Mouse (Mus musculus) G1E-ER4 (cell line): ENCODE results near the gene Pgk1. TPM values are rescaled to one million over a fixed set of nuclear protein-coding genes. Genes with fewer than 3 reads are reported as not detected.
A peak's percentile ranks its signal among the peaks of the same experiment; 100 is the strongest.

Experiments
- GATA1 ChIP-seq: IDR thresholded peaks from one replicate; pipeline ENCODE4 v1.8.0; 2012; ENCODE audit warnings: low read length, inconsistent platforms
- polyA plus RNA-seq: library from polyadenylated mRNA; stranded (reverse); fragments of >175 nt; gene quantifications from 2 replicates; pipeline ENCODE4 v1.2.3, GENCODE M21; 2012

The Pgk1 gene
- 24.9 and 40.9 TPM in 2 replicates for polyA plus RNA-seq

GRCm38 (mm10) chrX:106186713-106187649 is at the start of gene Pgk1:
Gene Pgk1 (plus strand): TSS chrX:106187100.
- TF ChIP-seq GATA1, result no peak

- no peak for TF ChIP-seq GATA1
Measured at GRCm38 (mm10) chrX:106139309-106140070, 47.4 kb upstream of the Pgk1 start.

GRCm38 (mm10) chrX:106142936-106143335 is 44.0 kb upstream of the Pgk1 start, which contains the start of gene Tlr13:
Gene Tlr13 (plus strand): TSS chrX:106143204.
- TF ChIP-seq GATA1, result no peak

GRCm38 (mm10) chrX:106148185-106148584 is 38.7 kb upstream of the Pgk1 start:
- TF ChIP-seq GATA1, result no peak

- TF ChIP-seq GATA1, result no peak
Measured at GRCm38 (mm10) chrX:106149460-106149859, 37.4 kb upstream of the Pgk1 start.

GRCm38 (mm10) chrX:106154180-106154586 is 32.7 kb upstream of the Pgk1 start:
- peak; percentile 87 for TF ChIP-seq GATA1

- no peak for TF ChIP-seq GATA1
Measured at GRCm38 (mm10) chrX:106155892-106156291, 31.0 kb upstream of the Pgk1 start.

GRCm38 (mm10) chrX:106163995-106164394 is 22.9 kb upstream of the Pgk1 start:
- no peak for TF ChIP-seq GATA1

GRCm38 (mm10) chrX:106164555-106164954 is 22.3 kb upstream of the Pgk1 start:
- no peak for TF ChIP-seq GATA1

- no peak for TF ChIP-seq GATA1
Measured at GRCm38 (mm10) chrX:106165089-106165488, 21.8 kb upstream of the Pgk1 start.

- no peak for TF ChIP-seq GATA1
Measured at GRCm38 (mm10) chrX:106171106-106171852, 15.6 kb upstream of the Pgk1 start.

GRCm38 (mm10) chrX:106171853-106172154 is 15.1 kb upstream of the Pgk1 start:
- TF ChIP-seq GATA1, result no peak

GRCm38 (mm10) chrX:106176331-106176730 is 10.6 kb upstream of the Pgk1 start:
- no peak for TF ChIP-seq GATA1

- no peak for TF ChIP-seq GATA1
Measured at GRCm38 (mm10) chrX:106184279-106184678, 2.6 kb upstream of the Pgk1 start.

- TF ChIP-seq GATA1, result no peak
Measured at GRCm38 (mm10) chrX:106185706-106186105, 1.2 kb upstream of the Pgk1 start.

- no peak for TF ChIP-seq GATA1
Measured at GRCm38 (mm10) chrX:106187737-106188136, 837 bp downstream of the Pgk1 start.
